Mouse (Mus musculus): Measurements from ENCODE around the gene Ap1s3.

GRCm38 (mm10) chr1:79687254-79687653 lies 15.5 kb upstream of the Ap1s3 start:
- TF ChIP-seq CTCF (IDR thresholded peaks at IDR 0.05) (no peak), POLR2A (IDR thresholded peaks at IDR 0.05; ENCODE audit: insufficient read depth, low read depth, low read length) (no peak)
